Mouse (Mus musculus) myocyte (in vitro differentiated cells): ENCODE measurements around the gene Cyth4. TPM values are rescaled to one million over a fixed set of nuclear protein-coding genes. Genes with fewer than 3 reads are reported as not detected.

Source experiments
- H3K27me3 ChIP-seq: one replicate; pipeline ENCODE4 v1.6.1; 2011; ENCODE audit not compliant: control insufficient read depth, insufficient read depth, insufficient read length
- H3K36me3 ChIP-seq: one replicate; pipeline ENCODE4 v1.6.1; 2011; ENCODE audit not compliant: control insufficient read depth, insufficient read depth
- H3K4me2 ChIP-seq: one replicate; pipeline ENCODE4 v1.6.1; 2011; ENCODE audit warnings: low read depth, control low read depth
- H3K4me3 ChIP-seq: one replicate; pipeline ENCODE4 v1.5.1; 2011; ENCODE audit warnings: mild to moderate bottlenecking, control low read depth, moderate library complexity
- H3K79me2 ChIP-seq: one replicate; pipeline ENCODE4 v1.6.1; 2011; ENCODE audit not compliant: control insufficient read depth, insufficient read depth
- H3ac ChIP-seq: one replicate; pipeline ENCODE4 v1.6.1; 2011; ENCODE audit not compliant: control insufficient read depth, insufficient read length
- CEBPB ChIP-seq: IDR thresholded peaks from 2 replicates; pipeline ENCODE4 v1.6.1; 2011; ENCODE audit warnings: mild to moderate bottlenecking, moderate library complexity; ENCODE audit not compliant: poor library complexity, insufficient read depth, severe bottlenecking
- E2F4 ChIP-seq: IDR thresholded peaks from one replicate; pipeline ENCODE4 v1.6.1; 2011; ENCODE audit warnings: mild to moderate bottlenecking, control low read depth, moderate library complexity; ENCODE audit not compliant: insufficient read depth
- MAX ChIP-seq: IDR thresholded peaks from one replicate; pipeline ENCODE4 v1.6.1; 2011; ENCODE audit warnings: low read depth, mild to moderate bottlenecking, control low read depth
- MYOD1 ChIP-seq, 3 experiments: IDR thresholded peaks; one replicate each; pipeline ENCODE4 v1.6.1; 2011; ENCODE audit warnings: control low read depth in 2 of 3, low read depth in 2 of 3, mild to moderate bottlenecking in 2 of 3, moderate library complexity in 1 of 3; ENCODE audit not compliant: insufficient read length in 2 of 3, control insufficient read depth in 1 of 3
- MYOG ChIP-seq, 3 experiments: IDR thresholded peaks; one replicate each; pipeline ENCODE4 v1.6.1; 2011; ENCODE audit warnings: control low read depth in 2 of 3, low read depth in 2 of 3, mild to moderate bottlenecking in 2 of 3; ENCODE audit not compliant: insufficient read length in 2 of 3, control insufficient read depth in 1 of 3, insufficient read depth in 1 of 3
- POLR2A ChIP-seq: IDR thresholded peaks from one replicate; pipeline ENCODE4 v1.6.1; 2011; ENCODE audit warnings: low read depth, mild to moderate bottlenecking, control low read depth, moderate library complexity; ENCODE audit not compliant: insufficient read length
- POLR2AphosphoS2 ChIP-seq: IDR thresholded peaks from one replicate; pipeline ENCODE4 v1.6.1; 2011; ENCODE audit warnings: low read depth, control low read depth; ENCODE audit not compliant: insufficient read length
- REST ChIP-seq: IDR thresholded peaks from one replicate; pipeline ENCODE4 v1.6.1; 2011; ENCODE audit warnings: mild to moderate bottlenecking, control low read depth, moderate library complexity; ENCODE audit not compliant: insufficient read depth, insufficient read length
- SRF ChIP-seq: IDR thresholded peaks from one replicate; pipeline ENCODE4 v1.6.1; 2011; ENCODE audit warnings: low read depth; ENCODE audit not compliant: control insufficient read depth, insufficient read length
- TCF12 ChIP-seq: IDR thresholded peaks from one replicate; pipeline ENCODE4 v1.6.1; 2011; ENCODE audit warnings: mild to moderate bottlenecking, control low read depth; ENCODE audit not compliant: poor library complexity, insufficient read depth, severe bottlenecking
- TCF3 ChIP-seq: IDR thresholded peaks from one replicate; pipeline ENCODE4 v1.6.1; 2011; ENCODE audit warnings: low read depth, control low read depth; ENCODE audit not compliant: insufficient read length
- USF1 ChIP-seq: IDR thresholded peaks from one replicate; pipeline ENCODE4 v1.6.1; 2011; ENCODE audit warnings: low read depth, mild to moderate bottlenecking, control low read depth, moderate library complexity
- polyA plus RNA-seq: library from polyadenylated mRNA; unstranded; fragments of >200 nt; fragmentation: generic; extraction: Trizol; gene quantifications from one replicate; pipeline ENCODE4 v1.2.1, GENCODE M21; 2012; ENCODE audit warnings: missing spikeins

Gene Cyth4
- polyA plus RNA-seq, result 0.10 TPM

DNA sequence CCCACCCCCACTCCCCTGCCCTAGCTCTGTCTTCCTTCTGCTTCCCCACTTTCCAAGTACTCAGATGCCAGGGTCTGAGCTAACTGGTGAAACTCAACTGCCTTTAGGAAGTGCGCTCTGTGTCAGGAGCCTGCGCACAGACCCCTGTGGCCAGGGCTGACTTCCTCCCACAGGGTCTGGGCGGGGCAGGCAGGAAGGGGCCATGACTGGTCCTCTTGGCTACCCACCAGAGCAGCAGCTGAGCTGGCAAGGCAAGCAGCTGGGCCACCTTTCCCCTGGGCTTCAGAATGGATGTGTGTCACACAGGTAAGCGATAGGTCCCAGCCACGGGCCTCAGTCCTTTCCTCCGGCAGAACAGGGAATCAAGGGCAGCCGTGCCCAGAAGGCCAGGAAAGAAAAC, at the start of gene Cyth4:
Gene Cyth4 (plus strand): TSS at position 134 of the 400 bp plus-strand sequence.
- Histone ChIP-seq H3ac (no peak within 1 kb of the TSS), H3K4me2 (no peak within 1 kb of the TSS), H3K36me3 (no peaks in the 10 kb centered on the region), H3K79me2 (no peaks in the 10 kb centered on the region), H3K4me3 (no peak within 1 kb of the TSS), H3K27me3 (peaks cover 33% of the 10 kb centered on the region)
- TF ChIP-seq E2F4 (no peak), REST (no peak), POLR2A (no peak), TCF12 (no peak), MYOG (IDR thresholded peaks at IDR 0.05; ENCODE audit: control insufficient read depth in 1 of 3, insufficient read depth in 1 of 3, insufficient read length in 2 of 3, low read depth in 2 of 3) (no peak), SRF (no peak), MYOD1 (IDR thresholded peaks at IDR 0.05; ENCODE audit: control insufficient read depth in 1 of 3, insufficient read length in 2 of 3, low read depth in 2 of 3) (no peak), USF1 (no peak)

GRCm38 (mm10) chr15:78547415-78548335, 49.2 kb upstream of the Cyth4 start:
- Histone ChIP-seq H3K4me2 (no peak overlapping the region), H3K4me3 (no peak overlapping the region), H3ac (no peak overlapping the region), H3K79me2 (no peaks in the 10 kb centered on the region), H3K27me3 (peaks cover 28% of the 10 kb centered on the region), H3K36me3 (no peaks in the 10 kb centered on the region)
- TF ChIP-seq REST (no peak), TCF12 (no peak), MAX (no peak), MYOG (IDR thresholded peaks at IDR 0.05; ENCODE audit: control insufficient read depth in 1 of 3, insufficient read depth in 1 of 3, insufficient read length in 2 of 3, low read depth in 2 of 3) (no peak), MYOD1 (IDR thresholded peaks at IDR 0.05; ENCODE audit: control insufficient read depth in 1 of 3, insufficient read length in 2 of 3, low read depth in 2 of 3) (no peak), CEBPB (no peak), SRF (no peak), E2F4 (no peak), POLR2AphosphoS2 (no peak), USF1 (no peak), TCF3 (no peak)

DNA sequence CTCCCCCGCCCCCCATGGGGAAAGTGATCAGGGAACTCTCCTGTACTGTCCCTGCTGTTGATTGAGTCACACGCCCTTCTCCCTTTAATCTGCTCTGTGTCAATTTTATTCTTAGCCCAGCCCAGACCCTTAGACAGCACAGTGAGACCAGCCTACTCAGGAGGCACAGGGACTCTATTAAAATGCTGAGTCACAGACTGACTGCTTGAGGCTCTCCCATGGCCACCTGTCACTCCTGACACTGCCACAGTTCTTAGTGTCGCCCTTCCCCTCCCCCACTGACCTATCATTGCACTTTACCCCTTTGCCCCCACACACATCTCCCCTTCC, 48.5 kb upstream of the Cyth4 start:
- Histone ChIP-seq H3K4me3 (no peak overlapping the region), H3ac (no peak overlapping the region), H3K36me3 (no peaks in the 10 kb centered on the region), H3K4me2 (no peak overlapping the region), H3K79me2 (no peaks in the 10 kb centered on the region), H3K27me3 (peaks cover 22% of the 10 kb centered on the region)
- TF ChIP-seq MYOD1 (IDR thresholded peaks at IDR 0.05; ENCODE audit: control insufficient read depth in 1 of 3, insufficient read length in 2 of 3, low read depth in 2 of 3) (peak in 2 of 3 experiments; percentile 60 to 92), SRF (no peak), MYOG (IDR thresholded peaks at IDR 0.05; ENCODE audit: control insufficient read depth in 1 of 3, insufficient read depth in 1 of 3, insufficient read length in 2 of 3, low read depth in 2 of 3) (peak in 1 of 3 experiments; percentile 70)

GRCm38 (mm10) chr15:78548711-78549110, 48.1 kb upstream of the Cyth4 start:
- Histone ChIP-seq H3ac (no peak overlapping the region), H3K36me3 (no peaks in the 10 kb centered on the region), H3K4me3 (no peak overlapping the region), H3K27me3 (peaks cover 17% of the 10 kb centered on the region), H3K4me2 (no peak overlapping the region), H3K79me2 (no peaks in the 10 kb centered on the region)
- TF ChIP-seq REST, result no peak
- TF ChIP-seq MAX, result no peak
- TF ChIP-seq POLR2A, result no peak
- no peak for TF ChIP-seq MYOG (IDR thresholded peaks at IDR 0.05; ENCODE audit: control insufficient read depth in 1 of 3, insufficient read depth in 1 of 3, insufficient read length in 2 of 3, low read depth in 2 of 3)
- no peak for TF ChIP-seq TCF12
- TF ChIP-seq MYOD1 (IDR thresholded peaks at IDR 0.05; ENCODE audit: control insufficient read depth in 1 of 3, insufficient read length in 2 of 3, low read depth in 2 of 3), result no peak
- no peak for TF ChIP-seq CEBPB
- TF ChIP-seq SRF, result no peak
- TF ChIP-seq TCF3, result no peak
- no peak for TF ChIP-seq E2F4
- no peak for TF ChIP-seq POLR2AphosphoS2
- no peak for TF ChIP-seq USF1
